Mouse (Mus musculus): ENCODE data around the gene Jade2. TPM values are rescaled to one million over a fixed set of nuclear protein-coding genes. Genes with fewer than 3 reads are reported as not detected.

Gene Jade2
- total and polyA plus RNA-seq, 2 experiments = 3.7 to 4.1 TPM

GRCm38 (mm10) chr11:51850741-51851330, 6.6 kb downstream of the Jade2 start:
- WGBS = 67% methylated on average over 11 of the region's 11 CpGs
- H3K27me3 ChIP-seq (ENCODE audit: control insufficient read depth, insufficient read depth, low read length) = no peaks in the 10 kb centered on the region

DNA sequence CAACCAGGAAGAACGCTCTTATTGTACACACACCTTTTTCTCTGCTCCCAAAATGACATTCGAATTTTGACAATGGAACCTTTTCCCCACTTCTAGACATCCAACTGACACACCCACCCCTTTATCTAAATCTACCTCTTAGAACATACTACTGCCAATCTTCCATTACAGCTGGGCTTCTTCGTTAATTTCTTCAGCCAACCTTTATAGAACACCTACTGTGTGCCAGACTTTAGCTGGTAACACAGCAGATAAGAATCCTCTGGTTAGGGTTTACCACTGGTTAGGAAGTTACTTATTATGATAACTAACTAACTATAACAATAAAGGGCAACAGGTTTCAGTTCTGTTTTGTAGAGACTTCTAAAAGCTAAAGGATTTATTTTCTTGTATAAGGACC, 9.1 kb downstream of the Jade2 start:
- Histone ChIP-seq H3K27ac (replicated peaks; ENCODE audit: insufficient read depth, low read depth, low read length) (no peak overlapping the region), H3K4me3 (ENCODE audit: insufficient read depth, low read depth, low read length) (no peak overlapping the region), H3K36me3 (ENCODE audit: control insufficient read depth, insufficient read depth, low read length) (peaks cover 10% of the 10 kb centered on the region; the same call in 1 of the 2 replicates), H3K9ac (ENCODE audit: low read depth, low read length) (no peak overlapping the region), H3K79me2 (ENCODE audit: control insufficient read depth, insufficient read depth, low read length) (peaks cover 13% of the 10 kb centered on the region; the same call in 1 of the 2 replicates), H3K27me3 (ENCODE audit: control insufficient read depth, insufficient read depth, low read length) (no peaks in the 10 kb centered on the region), H3K4me1 (ENCODE audit: control insufficient read depth, insufficient read depth, low read length) (peaks cover 21% of the 10 kb centered on the region)
- WGBS = 96% methylated on average over 3 of the region's 3 CpGs
- TF ChIP-seq POLR2A (IDR thresholded peaks at IDR 0.05; ENCODE audit: extremely low read depth, insufficient read depth, low read length) = no peak
- TF ChIP-seq CTCF (IDR thresholded peaks at IDR 0.05; ENCODE audit: low read depth, low read length) = no peak
- no peak for DNase-seq (ENCODE audit: extremely low read depth, low read depth, low spot score)

More at GRCm38 (mm10) chr11:51850741-51851330, 6.6 kb downstream of the Jade2 start:
- no peak for DNase-seq (ENCODE audit: extremely low read depth, low read depth, low spot score)
- Histone ChIP-seq H3K4me3 (ENCODE audit: insufficient read depth, low read depth, low read length) (no peak overlapping the region), H3K79me2 (ENCODE audit: control insufficient read depth, insufficient read depth, low read length) (peaks cover 17% of the 10 kb centered on the region; the same call in 1 of the 2 replicates), H3K27ac (replicated peaks; ENCODE audit: insufficient read depth, low read depth, low read length) (no peak overlapping the region), H3K4me1 (ENCODE audit: control insufficient read depth, insufficient read depth, low read length) (peaks cover 28% of the 10 kb centered on the region), H3K9ac (ENCODE audit: low read depth, low read length) (no peak overlapping the region), H3K36me3 (ENCODE audit: control insufficient read depth, insufficient read depth, low read length) (peaks cover 7% of the 10 kb centered on the region; the same call in 1 of the 2 replicates)
- TF ChIP-seq CTCF (IDR thresholded peaks at IDR 0.05; ENCODE audit: low read depth, low read length) (no peak), POLR2A (IDR thresholded peaks at IDR 0.05; ENCODE audit: extremely low read depth, insufficient read depth, low read length) (no peak)

DNA sequence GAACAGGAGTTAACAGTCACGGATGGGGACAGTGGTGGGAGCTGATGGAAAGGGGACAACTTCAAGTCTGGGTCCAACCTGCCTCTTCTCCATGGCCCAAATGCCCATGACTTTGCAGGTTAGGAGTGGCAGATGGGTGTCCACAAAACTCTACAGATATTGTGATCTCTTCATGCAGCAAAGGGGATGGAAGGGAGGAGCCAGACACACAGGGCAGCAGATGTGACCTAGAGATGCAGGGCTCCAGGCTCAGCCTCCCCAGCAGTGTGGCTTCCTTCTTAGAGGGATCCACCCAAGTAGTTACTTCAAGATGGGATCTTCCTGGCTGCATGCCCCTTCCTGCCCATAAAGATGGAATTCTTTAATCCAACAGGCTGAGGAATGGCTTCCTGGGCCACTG, 9.6 kb downstream of the Jade2 start:
- no peak overlapping the region for H3K4me3 ChIP-seq (ENCODE audit: insufficient read depth, low read depth, low read length)
- DNase-seq (ENCODE audit: extremely low read depth, low read depth, low spot score) = no peak
- H3K27ac ChIP-seq (replicated peaks; ENCODE audit: insufficient read depth, low read depth, low read length) = no peak overlapping the region
- H3K79me2 ChIP-seq (ENCODE audit: control insufficient read depth, insufficient read depth, low read length) = peaks cover 13% of the 10 kb centered on the region; the same call in 1 of the 2 replicates
- H3K4me1 ChIP-seq (ENCODE audit: control insufficient read depth, insufficient read depth, low read length) = peaks cover 17% of the 10 kb centered on the region
- 100% methylated on average over 1 of the region's 1 CpGs for WGBS
- H3K27me3 ChIP-seq (ENCODE audit: control insufficient read depth, insufficient read depth, low read length) = no peaks in the 10 kb centered on the region
- TF ChIP-seq CTCF (IDR thresholded peaks at IDR 0.05; ENCODE audit: low read depth, low read length) (no peak), POLR2A (IDR thresholded peaks at IDR 0.05; ENCODE audit: extremely low read depth, insufficient read depth, low read length) (no peak)
- H3K9ac ChIP-seq (ENCODE audit: low read depth, low read length) = no peak overlapping the region
- peaks cover 10% of the 10 kb centered on the region; the same call in 1 of the 2 replicates for H3K36me3 ChIP-seq (ENCODE audit: control insufficient read depth, insufficient read depth, low read length)

GRCm38 (mm10) chr11:51845981-51846883, 11.2 kb downstream of the Jade2 start:
- Histone ChIP-seq H3K27ac (replicated peaks; ENCODE audit: insufficient read depth, low read depth, low read length) (no peak overlapping the region), H3K27me3 (ENCODE audit: control insufficient read depth, insufficient read depth, low read length) (no peaks in the 10 kb centered on the region), H3K9ac (ENCODE audit: low read depth, low read length) (no peak overlapping the region), H3K4me1 (ENCODE audit: control insufficient read depth, insufficient read depth, low read length) (peaks cover 3% of the 10 kb centered on the region), H3K79me2 (ENCODE audit: control insufficient read depth, insufficient read depth, low read length) (peaks cover 13% of the 10 kb centered on the region; the same call in 1 of the 2 replicates), H3K4me3 (ENCODE audit: insufficient read depth, low read depth, low read length) (no peak overlapping the region), H3K36me3 (ENCODE audit: control insufficient read depth, insufficient read depth, low read length) (peaks cover 11% of the 10 kb centered on the region)
- 94% methylated on average over 16 of the region's 16 CpGs for WGBS
- DNase-seq (ENCODE audit: extremely low read depth, low read depth, low spot score) = no peak
- TF ChIP-seq POLR2A (IDR thresholded peaks at IDR 0.05; ENCODE audit: extremely low read depth, insufficient read depth, low read length) (no peak), CTCF (IDR thresholded peaks at IDR 0.05; ENCODE audit: low read depth, low read length) (no peak)

GRCm38 (mm10) chr11:51844529-51845098, 12.8 kb downstream of the Jade2 start:
- Histone ChIP-seq H3K27me3 (ENCODE audit: control insufficient read depth, insufficient read depth, low read length) (no peaks in the 10 kb centered on the region), H3K9ac (ENCODE audit: low read depth, low read length) (no peak overlapping the region), H3K4me1 (ENCODE audit: control insufficient read depth, insufficient read depth, low read length) (no peaks in the 10 kb centered on the region), H3K4me3 (ENCODE audit: insufficient read depth, low read depth, low read length) (no peak overlapping the region), H3K79me2 (ENCODE audit: control insufficient read depth, insufficient read depth, low read length) (peaks cover 5% of the 10 kb centered on the region; the same call in 1 of the 2 replicates), H3K27ac (replicated peaks; ENCODE audit: insufficient read depth, low read depth, low read length) (no peak overlapping the region), H3K36me3 (ENCODE audit: control insufficient read depth, insufficient read depth, low read length) (peaks cover 11% of the 10 kb centered on the region)
- TF ChIP-seq POLR2A (IDR thresholded peaks at IDR 0.05; ENCODE audit: extremely low read depth, insufficient read depth, low read length) = no peak
- no peak for TF ChIP-seq CTCF (IDR thresholded peaks at IDR 0.05; ENCODE audit: low read depth, low read length)
- no peak for DNase-seq (ENCODE audit: extremely low read depth, low read depth, low spot score)
- 90% methylated on average over 10 of the region's 10 CpGs for WGBS
